Mouse (Mus musculus): Measurements from ENCODE around the gene Nmnat2. TPM values are rescaled to one million over a fixed set of nuclear protein-coding genes. Genes with fewer than 3 reads are reported as not detected.

Nmnat2 gene
- total and polyA plus RNA-seq, 3 experiments, result 1.3 to 2.8 TPM; not detected in 1

DNA sequence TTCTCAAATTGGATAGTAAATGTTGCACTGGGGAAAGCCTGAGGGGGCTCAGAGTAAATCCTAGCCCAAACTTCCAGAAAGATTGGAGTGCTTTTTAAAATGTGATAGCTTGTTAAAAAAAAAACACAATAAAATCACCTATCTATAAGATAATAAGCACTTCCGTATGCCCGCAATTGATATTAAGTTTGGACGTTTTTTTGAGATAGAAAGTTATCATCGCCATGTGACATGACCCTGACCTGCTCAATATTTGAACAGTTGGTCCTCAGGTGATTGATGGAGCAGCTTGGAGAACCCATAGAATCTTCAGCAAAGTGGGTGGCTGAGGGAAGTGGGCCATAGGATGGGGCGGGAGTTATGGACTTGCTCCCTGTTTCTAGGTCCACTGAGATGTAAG is 52.5 kb downstream of the Nmnat2 start (continued):
- no peak for TF ChIP-seq RAD21 (IDR thresholded peaks at IDR 0.05; ENCODE audit: low read depth, low read length)
- TF ChIP-seq CHD2 (IDR thresholded peaks at IDR 0.05; ENCODE audit: low read length), result no peak

DNA sequence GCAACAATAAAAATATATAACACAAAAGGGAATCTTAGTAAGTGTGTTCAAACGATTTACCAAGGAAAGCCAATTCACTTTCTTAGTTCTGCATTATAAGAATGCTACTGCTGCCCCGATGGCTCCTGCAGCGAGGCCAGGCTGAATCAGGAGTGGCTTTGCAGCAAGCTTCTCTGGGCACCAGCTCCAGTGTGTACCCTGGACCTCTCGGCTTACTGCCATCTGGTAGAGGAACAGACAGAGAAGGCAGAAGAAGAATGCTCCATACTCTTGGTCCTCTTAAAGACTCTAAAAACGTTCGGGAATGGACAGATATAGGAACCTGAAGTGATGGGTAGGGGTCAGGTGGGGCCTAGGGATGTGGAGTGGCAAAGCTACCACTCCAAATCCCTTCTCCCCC is 53.0 kb downstream of the Nmnat2 start:
- Histone ChIP-seq H3K9me3 (replicated peaks; ENCODE audit: insufficient read depth, low read length) (no peaks in the 10 kb centered on the region), H3K4me1 (ENCODE audit: control insufficient read depth in 1 of 2, insufficient read depth in 2 of 2, low read length in 2 of 2) (peaks cover 26 to 64% of the 10 kb centered on the region in 2 experiments), H3K4me3 (ENCODE audit: control insufficient read depth in 1 of 2, insufficient read depth in 1 of 2, low read depth in 2 of 2, low read length in 2 of 2) (no peak overlapping the region), H3K27me3 (ENCODE audit: control insufficient read depth in 1 of 2, insufficient read depth in 2 of 2, low read length in 2 of 2) (no peaks in the 10 kb centered on the region), H3K79me2 (ENCODE audit: control insufficient read depth, insufficient read depth, low read length, poor library complexity) (peaks cover 2% of the 10 kb centered on the region; the same call in 1 of the 2 replicates), H3K27ac (ENCODE audit: control insufficient read depth, low read depth, low read length) (peak overlapping the region; percentile 89), H3K9ac (ENCODE audit: control insufficient read depth, low read depth, low read length, poor library complexity, severe bottlenecking) (peak overlapping the region; percentile 11; the same call in 1 of the 2 replicates), H3K36me3 (ENCODE audit: control insufficient read depth in 1 of 2, insufficient read depth in 2 of 2, low read length in 2 of 2) (peaks cover 0 to 60% of the 10 kb centered on the region in 2 experiments; a peak in 2 of 4 replicates)
- TF ChIP-seq CHD2 (IDR thresholded peaks at IDR 0.05; ENCODE audit: low read length) (no peak), GATA1 (IDR thresholded peaks at IDR 0.05; ENCODE audit: low read depth, low read length) (no peak), NRF1 (IDR thresholded peaks at IDR 0.05; ENCODE audit: insufficient read depth, low read depth, low read length, poor library complexity, severe bottlenecking) (no peak), EP300 (IDR thresholded peaks at IDR 0.05; ENCODE audit: low read depth in 1 of 2, low read length in 2 of 2) (no peak), TAL1 (IDR thresholded peaks at IDR 0.05; ENCODE audit: low read length) (no peak), POLR2A (IDR thresholded peaks at IDR 0.05; ENCODE audit: control insufficient read depth in 1 of 2, insufficient read depth in 1 of 2, low read depth in 1 of 2, low read length in 2 of 2, poor library complexity in 1 of 2) (no peak), MEF2A (IDR thresholded peaks at IDR 0.05; ENCODE audit: extremely low read depth, insufficient replicate concordance, low read depth, low read length, poor library complexity, severe bottlenecking) (no peak), ZMIZ1 (IDR thresholded peaks at IDR 0.05; ENCODE audit: low read depth, low read length) (no peak), SIN3A (IDR thresholded peaks at IDR 0.05; ENCODE audit: low read length) (no peak), POLR2AphosphoS2 (IDR thresholded peaks at IDR 0.05; ENCODE audit: low read length) (no peak), USF1 (IDR thresholded peaks at IDR 0.05; ENCODE audit: low read depth, low read length) (no peak), TBP (IDR thresholded peaks at IDR 0.05; ENCODE audit: low read depth, low read length) (no peak), CTCF (IDR thresholded peaks at IDR 0.05 in 2 of 3, conservative IDR thresholded peaks at IDR 0.05 in 1 of 3; ENCODE audit: control insufficient read depth in 1 of 3, insufficient read depth in 1 of 3, low read depth in 2 of 3, low read length in 3 of 3, poor library complexity in 1 of 3, severe bottlenecking in 1 of 3) (no peak), SMC3 (IDR thresholded peaks at IDR 0.05; ENCODE audit: low read depth, low read length) (no peak), MAZ (IDR thresholded peaks at IDR 0.05; ENCODE audit: low read depth, low read length) (no peak), ETS1 (IDR thresholded peaks at IDR 0.05; ENCODE audit: low read depth, low read length) (no peak), UBTF (IDR thresholded peaks at IDR 0.05; ENCODE audit: borderline replicate concordance, insufficient read depth, low read depth, low read length) (no peak), ZNF384 (IDR thresholded peaks at IDR 0.05; ENCODE audit: low read depth, low read length) (no peak)
- DNase-seq (ENCODE audit: low read depth, low spot score), result peak; percentile 33

DNA sequence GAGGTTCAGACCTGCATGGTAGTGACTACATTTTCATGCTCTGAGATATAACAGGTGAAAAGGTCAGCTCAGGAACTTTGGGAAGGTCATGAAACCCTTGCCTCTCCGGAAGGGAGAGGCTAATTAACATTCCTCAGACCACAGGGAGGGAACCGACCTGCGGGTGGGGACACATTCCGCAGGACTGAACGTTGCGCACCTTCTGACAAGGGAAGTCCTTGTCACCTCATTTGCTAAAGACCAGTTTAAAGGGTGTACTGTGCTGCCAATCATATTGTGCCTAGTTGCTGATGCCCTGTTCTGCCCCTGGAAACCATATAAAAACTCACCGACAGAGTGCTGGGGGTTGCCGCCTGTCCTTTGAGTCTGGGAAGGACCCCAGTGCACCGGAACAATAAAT is 54.5 kb downstream of the Nmnat2 start:
- H3K27ac ChIP-seq (ENCODE audit: control insufficient read depth, low read depth, low read length), result peak overlapping the region; percentile 92
- TF ChIP-seq TCF12 (IDR thresholded peaks at IDR 0.05; ENCODE audit: low read depth, low read length) (no peak), MYC (IDR thresholded peaks at IDR 0.05; ENCODE audit: low read depth, low read length) (no peak), ETS1 (IDR thresholded peaks at IDR 0.05; ENCODE audit: low read depth, low read length) (no peak), EP300 (IDR thresholded peaks at IDR 0.05; ENCODE audit: low read depth in 1 of 2, low read length in 2 of 2) (no peak), SMC3 (IDR thresholded peaks at IDR 0.05; ENCODE audit: low read depth, low read length) (no peak), HCFC1 (IDR thresholded peaks at IDR 0.05; ENCODE audit: low read depth, low read length) (no peak), ELF1 (IDR thresholded peaks at IDR 0.05; ENCODE audit: low read depth, low read length) (no peak), KAT2A (conservative IDR thresholded peaks at IDR 0.05; ENCODE audit: low read depth, low read length) (no peak), RAD21 (IDR thresholded peaks at IDR 0.05; ENCODE audit: low read depth, low read length) (no peak), POLR2A (IDR thresholded peaks at IDR 0.05; ENCODE audit: control insufficient read depth in 1 of 2, insufficient read depth in 1 of 2, low read depth in 1 of 2, low read length in 2 of 2, poor library complexity in 1 of 2) (no peak)
- H3K9ac ChIP-seq (ENCODE audit: control insufficient read depth, low read depth, low read length, poor library complexity, severe bottlenecking), result no peak overlapping the region

More for the DNA sequence above, 54.5 kb downstream of the Nmnat2 start:
- H3K4me3 ChIP-seq (ENCODE audit: control insufficient read depth in 1 of 2, insufficient read depth in 1 of 2, low read depth in 2 of 2, low read length in 2 of 2), result no peak overlapping the region
- no peaks in the 10 kb centered on the region for H3K9me3 ChIP-seq (replicated peaks; ENCODE audit: insufficient read depth, low read length)
- DNase-seq (ENCODE audit: low read depth, low spot score), result no peak
- peaks cover 2% of the 10 kb centered on the region; the same call in 1 of the 2 replicates for H3K79me2 ChIP-seq (ENCODE audit: control insufficient read depth, insufficient read depth, low read length, poor library complexity)
- peaks cover 0 to 70% of the 10 kb centered on the region in 2 experiments; a peak in 2 of 4 replicates for H3K36me3 ChIP-seq (ENCODE audit: control insufficient read depth in 1 of 2, insufficient read depth in 2 of 2, low read length in 2 of 2)
- H3K27me3 ChIP-seq (ENCODE audit: control insufficient read depth in 1 of 2, insufficient read depth in 2 of 2, low read length in 2 of 2), result no peaks in the 10 kb centered on the region
- H3K4me1 ChIP-seq (ENCODE audit: control insufficient read depth in 1 of 2, insufficient read depth in 2 of 2, low read length in 2 of 2), result peaks cover 39 to 77% of the 10 kb centered on the region in 2 experiments

All from MEL (cell line).